Mouse (Mus musculus) forebrain, embryonic 16.5 days (tissue): Measurements from ENCODE around the gene Strip1. TPM values are rescaled to one million over a fixed set of nuclear protein-coding genes. Genes with fewer than 3 reads are reported as not detected.

ENCODE experiments used
- ATAC-seq: fragments of 200-750 bp; cut with Nextera tagmentation; 2 replicates; pipeline ENCODE4 v1.8.0; 2017; ENCODE audit warnings: mild to moderate bottlenecking, moderate library complexity
- H3K27ac ChIP-seq: fragments of 300-500 bp; sonication (generic); 2 replicates; pipeline ENCODE4 v1.5.1; 2014; ENCODE audit warnings: low read length, control low read depth
- H3K27me3 ChIP-seq: fragments of 300-500 bp; sonication (generic); replicated peaks from 2 replicates; pipeline ENCODE4 v1.6.1; 2014; ENCODE audit warnings: low read length; ENCODE audit not compliant: control insufficient read depth, insufficient read depth
- H3K36me3 ChIP-seq: fragments of 300-500 bp; sonication (generic); 2 replicates; pipeline ENCODE4 v1.6.1; 2014; ENCODE audit not compliant: control insufficient read depth, insufficient read depth
- H3K4me1 ChIP-seq: fragments of 300-500 bp; sonication (generic); replicated peaks from 2 replicates; pipeline ENCODE4 v1.6.1; 2014; ENCODE audit warnings: low read length; ENCODE audit not compliant: control insufficient read depth, insufficient read depth
- H3K4me2 ChIP-seq: fragments of 300-500 bp; sonication (generic); 2 replicates; pipeline ENCODE4 v1.6.1; 2014; ENCODE audit warnings: mild to moderate bottlenecking, low read length, control low read depth
- H3K4me3 ChIP-seq: fragments of 300-500 bp; sonication (generic); replicated peaks from 2 replicates; pipeline ENCODE4 v1.5.1; 2014; ENCODE audit warnings: mild to moderate bottlenecking, low read length, control low read depth
- H3K9ac ChIP-seq: fragments of 300-500 bp; sonication (generic); replicated peaks from 2 replicates; pipeline ENCODE4 v1.6.1; 2014; ENCODE audit warnings: low read depth, low read length, control low read depth
- H3K9me3 ChIP-seq: fragments of 300-500 bp; sonication (generic); 2 replicates; pipeline ENCODE4 v1.6.1; 2016; ENCODE audit warnings: low read length; ENCODE audit not compliant: control insufficient read depth
- WGBS: fragments of 180-500 bp; shearing (Covaris S2); extraction: QIAGEN DNeasy Blood & Tissue Kit; methylation state at CpG from one replicate; pipeline ENCODE4 v1.1.7; 2014; 5-methylcytosine and 5-hydroxymethylcytosine counted together
- polyA plus RNA-seq: library from polyadenylated mRNA; unstranded; fragments of >200 nt; fragmentation: Nextera tagmentation; extraction: Ambion mirVana; gene quantifications from 2 replicates; pipeline ENCODE4 v1.2.1, GENCODE M21; 2015

Strip1 gene
- polyA plus RNA-seq, 1 experiment from 2014 or later = 148 TPM

GRCm38 (mm10) chr3:107571205-107571604, 60.3 kb downstream of the Strip1 start:
- WGBS = 56% methylated on average over 2 of the region's 2 CpGs
- no peak for ATAC-seq
- Histone ChIP-seq H3K27ac (no peak overlapping the region), H3K4me3 (no peak overlapping the region), H3K36me3 (no peaks in the 10 kb centered on the region), H3K4me1 (peaks cover 3% of the 10 kb centered on the region; the same call in 1 of the 2 replicates), H3K4me2 (no peak overlapping the region), H3K9ac (no peak overlapping the region), H3K9me3 (no peaks in the 10 kb centered on the region), H3K27me3 (no peaks in the 10 kb centered on the region)

- no peaks in the 10 kb centered on the region for H3K27me3 ChIP-seq
- no peak overlapping the region for H3K9ac ChIP-seq
- no peak overlapping the region for H3K4me3 ChIP-seq
- H3K9me3 ChIP-seq = no peaks in the 10 kb centered on the region
- H3K4me1 ChIP-seq = peaks cover 3% of the 10 kb centered on the region; the same call in 1 of the 2 replicates
- H3K36me3 ChIP-seq = no peaks in the 10 kb centered on the region
- 37% methylated on average over 4 of the region's 4 CpGs for WGBS
- ATAC-seq = peak; percentile 77
- no peak overlapping the region for H3K4me2 ChIP-seq
- no peak overlapping the region for H3K27ac ChIP-seq
These were observed 62.8 kb downstream of the Strip1 start for GRCm38 (mm10) chr3:107568721-107569120.

DNA sequence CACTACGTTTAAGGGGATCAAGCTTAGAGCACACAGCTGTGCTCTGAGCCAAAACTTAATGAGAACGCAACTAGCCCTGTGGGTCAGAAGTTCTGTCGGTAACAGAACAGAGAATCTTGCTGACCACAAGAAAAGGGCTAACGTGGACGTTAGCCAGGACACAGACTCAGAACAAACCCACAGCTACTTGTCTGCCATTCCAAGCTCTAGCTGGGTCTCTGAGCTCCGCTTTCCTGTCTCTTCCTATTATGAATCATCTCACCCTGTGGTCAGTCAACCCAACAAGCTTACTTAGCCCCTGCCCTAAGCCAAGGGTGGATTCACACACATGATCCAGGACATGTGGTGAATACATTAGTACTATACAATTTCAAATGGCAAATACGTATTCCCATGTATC, 63.7 kb downstream of the Strip1 start:
- no peaks in the 10 kb centered on the region for H3K9me3 ChIP-seq
- ATAC-seq = no peak
- no peak overlapping the region for H3K9ac ChIP-seq
- H3K27me3 ChIP-seq = no peaks in the 10 kb centered on the region
- H3K4me3 ChIP-seq = no peak overlapping the region
- H3K36me3 ChIP-seq = no peaks in the 10 kb centered on the region
- H3K4me1 ChIP-seq = peaks cover 3% of the 10 kb centered on the region; the same call in 1 of the 2 replicates
- no peak overlapping the region for H3K4me2 ChIP-seq
- H3K27ac ChIP-seq = no peak overlapping the region
- WGBS = 81% methylated on average over 7 of the region's 7 CpGs

DNA sequence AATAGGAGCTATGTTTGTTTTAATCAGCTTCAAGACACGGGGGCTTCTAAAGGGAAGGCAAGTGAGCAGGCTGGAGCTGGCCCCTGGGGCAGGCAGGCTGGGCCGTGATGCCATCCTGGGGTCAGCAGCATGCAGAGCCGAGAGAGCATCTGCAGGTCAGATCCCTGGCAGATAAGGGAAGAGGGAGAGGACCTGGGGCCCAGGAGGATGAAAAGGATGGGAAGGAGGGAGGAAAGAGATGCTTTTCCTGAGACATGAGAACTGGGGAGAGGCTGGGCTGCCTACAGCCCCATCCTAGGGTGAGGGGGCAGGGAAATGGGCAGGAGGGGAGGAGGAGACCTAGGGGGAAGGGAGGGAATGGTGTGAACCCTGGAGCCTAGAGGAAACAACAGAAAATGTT, 66.2 kb downstream of the Strip1 start:
- WGBS = 50% methylated on average over 3 of the region's 3 CpGs
- H3K9me3 ChIP-seq = no peaks in the 10 kb centered on the region
- ATAC-seq = no peak
- H3K4me2 ChIP-seq = no peak overlapping the region
- no peak overlapping the region for H3K27ac ChIP-seq
- no peaks in the 10 kb centered on the region for H3K36me3 ChIP-seq
- no peak overlapping the region for H3K9ac ChIP-seq
- no peak overlapping the region for H3K4me3 ChIP-seq
- H3K27me3 ChIP-seq = no peaks in the 10 kb centered on the region
- peaks cover 3% of the 10 kb centered on the region; the same call in 1 of the 2 replicates for H3K4me1 ChIP-seq

DNA sequence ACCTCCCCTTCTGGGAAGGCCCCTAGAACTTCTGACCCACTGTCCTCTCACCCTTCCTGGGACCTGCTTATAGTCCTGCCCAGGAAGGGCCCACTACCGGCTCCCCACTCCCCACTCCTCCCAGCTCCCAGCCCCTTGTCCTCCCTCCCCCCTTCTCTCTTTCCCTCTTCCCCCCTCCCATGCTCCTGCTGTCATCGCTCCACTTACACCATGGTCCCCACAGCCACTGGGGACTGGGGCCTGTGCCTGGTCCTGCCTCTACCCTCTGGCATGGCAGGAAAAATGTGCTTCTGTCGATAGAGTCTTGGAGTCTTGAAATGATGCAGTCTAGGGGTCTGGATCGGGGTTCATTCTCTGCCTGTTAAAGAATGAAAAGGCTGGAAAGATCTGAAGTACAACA, 67.6 kb downstream of the Strip1 start:
- Histone ChIP-seq H3K27ac (no peak overlapping the region), H3K9me3 (no peaks in the 10 kb centered on the region), H3K4me2 (no peak overlapping the region), H3K4me3 (no peak overlapping the region), H3K4me1 (peaks cover 3% of the 10 kb centered on the region; the same call in 1 of the 2 replicates), H3K36me3 (no peaks in the 10 kb centered on the region), H3K9ac (no peak overlapping the region), H3K27me3 (no peaks in the 10 kb centered on the region)
- ATAC-seq = no peak
- 44% methylated on average over 4 of the region's 4 CpGs for WGBS

- ATAC-seq = no peak
These were observed 68.9 kb downstream of the Strip1 start for GRCm38 (mm10) chr3:107562591-107562990.

More at GRCm38 (mm10) chr3:107562591-107562990, 68.9 kb downstream of the Strip1 start:
- WGBS = 87% methylated on average over 4 of the region's 4 CpGs
- Histone ChIP-seq H3K9me3 (no peaks in the 10 kb centered on the region), H3K4me1 (no peaks in the 10 kb centered on the region), H3K27ac (no peak overlapping the region), H3K4me3 (no peak overlapping the region), H3K27me3 (no peaks in the 10 kb centered on the region), H3K36me3 (no peaks in the 10 kb centered on the region), H3K9ac (no peak overlapping the region), H3K4me2 (no peak overlapping the region)

Other genes with a start within 250 kb of the Strip1 start
- 1.7 and 2.3 TPM in 2 replicates for gene Kcnc4, start 172.1 kb downstream of the Strip1 start, polyA plus RNA-seq
- gene Slc6a17, start 113.7 kb downstream of the Strip1 start, polyA plus RNA-seq = 16.0 and 21.6 TPM in 2 replicates
- not detected in 2 replicates for gene Ubl4b, start 76.6 kb downstream of the Strip1 start, polyA plus RNA-seq
- 2.7 and 4.9 TPM in 2 replicates for gene Alx3, start 36.7 kb downstream of the Strip1 start, polyA plus RNA-seq
- not detected in 2 replicates for gene Gm10961, start 372 bp downstream of the Strip1 start, polyA plus RNA-seq
- 110 and 117 TPM in 2 replicates for gene Ahcyl1, start 64.9 kb upstream of the Strip1 start, polyA plus RNA-seq
- 7.3 and 8.1 TPM in 2 replicates for gene Csf1, start 128.8 kb upstream of the Strip1 start, polyA plus RNA-seq
- gene Eps8l3, start 245.5 kb upstream of the Strip1 start, polyA plus RNA-seq = not detected in 2 replicates